ENCODE assay signal across 8 mouse cellular contexts in the genomic region with DNA sequence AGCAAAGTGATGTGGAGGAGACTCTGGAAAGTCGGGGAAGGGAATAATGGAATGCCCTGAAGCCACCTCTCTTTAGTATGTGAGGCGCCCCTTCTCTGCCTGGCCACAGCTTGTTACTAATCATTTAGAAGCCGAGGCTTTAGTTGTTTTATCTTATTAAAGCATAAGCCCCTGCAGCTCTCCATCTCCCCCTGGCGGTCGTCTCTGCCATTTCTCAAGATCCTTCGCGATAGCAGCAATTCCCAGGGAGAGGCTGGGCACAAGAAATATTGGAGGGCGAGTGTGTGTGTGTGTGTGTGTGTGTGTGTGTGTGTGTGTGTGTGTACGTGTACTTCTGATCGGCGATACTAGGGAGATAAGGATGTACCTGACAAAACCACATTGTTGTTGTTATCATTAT. TPM values are rescaled to one million over a fixed set of nuclear protein-coding genes. Genes with fewer than 3 reads are reported as not detected.
DNase-seq lines count a peak whose midpoint lies in the region; ATAC-seq and TF ChIP-seq lines count a peak whose summit lies in the region.

No protein-coding gene starts in this region.

- DNase-seq in c-Kit-positive CD71-positive TER-119-negative erythroid progenitor cells, embryonic 14.5 days (ENCODE audit: low read depth): peak; percentile 17
- DNase-seq in heart, postnatal 4 days: peak; percentile 88
- peak; percentile 64 to 78 for DNase-seq in layer of hippocampus, adult 2 months (ENCODE audit: low spot score in 2 of 2)
- peak; percentile 81 to 85 for DNase-seq in lung, adult 18-20 months
- DNase-seq in thymus, adult 2 months: peak; percentile 70

- no peaks in the 10 kb centered on the region for H3K9me3 ChIP-seq in E14TG2a.4 (ENCODE audit: low read length)
- no peaks in the 10 kb centered on the region for H3K9me3 ChIP-seq in forebrain, embryonic 15.5 days
- no peaks in the 10 kb centered on the region for H3K9me3 ChIP-seq in neural tube, embryonic 13.5 days

- H3K4me2 ChIP-seq in forebrain, embryonic 15.5 days (replicated peaks): peak overlapping the region; percentile 84
- H3K4me2 ChIP-seq in neural tube, embryonic 13.5 days: peak overlapping the region; percentile 77

- peaks cover 5% of the 10 kb centered on the region; the same call in 1 of the 2 replicates for H3K36me3 ChIP-seq in E14TG2a.4 (ENCODE audit: insufficient read depth, low read length)
- H3K36me3 ChIP-seq in forebrain, embryonic 15.5 days: no peaks in the 10 kb centered on the region
- H3K36me3 ChIP-seq in neural tube, embryonic 13.5 days: no peaks in the 10 kb centered on the region
- no peaks in the 10 kb centered on the region for H3K36me3 ChIP-seq in thymus, adult 2 months (ENCODE audit: control insufficient read depth, insufficient read depth, low read length)

- H3K9ac ChIP-seq in forebrain, embryonic 15.5 days (replicated peaks): no peak overlapping the region
- H3K9ac ChIP-seq in neural tube, embryonic 13.5 days: peak overlapping the region; percentile 52; the same call in 1 of the 2 replicates

- peak; percentile 62; the same call in 1 of the 2 replicates for ATAC-seq in forebrain, embryonic 15.5 days (replicated peaks)
- 0 out of 2 replicates have a peak, but pooled peaks have one; percentile 32 for ATAC-seq in neural tube, embryonic 13.5 days (ENCODE audit: low read depth)

- no peak overlapping the region for H3K27ac ChIP-seq in forebrain, embryonic 15.5 days (replicated peaks)
- H3K27ac ChIP-seq in layer of hippocampus, adult 2 months: no peak overlapping the region
- no peak overlapping the region for H3K27ac ChIP-seq in neural tube, embryonic 13.5 days (replicated peaks)
- no peak overlapping the region for H3K27ac ChIP-seq in thymus, adult 2 months (ENCODE audit: control insufficient read depth, insufficient read depth, low read length)

- no peak for TF ChIP-seq POLR2A in thymus, adult 2 months (IDR thresholded peaks at IDR 0.05; ENCODE audit: control insufficient read depth, extremely low read depth, insufficient read depth, low read length, poor library complexity)

- peak; percentile 74 for TF ChIP-seq CTCF in E14TG2a.4 (conservative IDR thresholded peaks at IDR 0.05; ENCODE audit: low read length)
- TF ChIP-seq CTCF in layer of hippocampus, adult 2 months (conservative IDR thresholded peaks at IDR 0.05): peak; percentile 80
- TF ChIP-seq CTCF in thymus, adult 2 months (IDR thresholded peaks at IDR 0.05; ENCODE audit: borderline replicate concordance, control insufficient read depth, extremely low read depth, insufficient read depth, low read length, poor library complexity): peak; percentile 70; the same call in 1 of the 2 replicates

- H3K4me1 ChIP-seq in E14TG2a.4 (replicated peaks; ENCODE audit: low read depth, low read length): peaks cover 53% of the 10 kb centered on the region
- H3K4me1 ChIP-seq in forebrain, embryonic 15.5 days: peaks cover 19% of the 10 kb centered on the region
- peaks cover 23% of the 10 kb centered on the region for H3K4me1 ChIP-seq in neural tube, embryonic 13.5 days (replicated peaks)
- H3K4me1 ChIP-seq in thymus, adult 2 months (replicated peaks; ENCODE audit: control insufficient read depth, insufficient read depth, low read length): no peaks in the 10 kb centered on the region

- peak overlapping the region; percentile 72 for H3K4me3 ChIP-seq in E14TG2a.4 (replicated peaks; ENCODE audit: low read length)
- H3K4me3 ChIP-seq in forebrain, embryonic 15.5 days: peak overlapping the region; percentile 42
- no peak overlapping the region; the same call in 1 of the 2 replicates for H3K4me3 ChIP-seq in layer of hippocampus, adult 2 months
- peak overlapping the region; percentile 43 for H3K4me3 ChIP-seq in neural tube, embryonic 13.5 days
- H3K4me3 ChIP-seq in thymus, adult 2 months (ENCODE audit: control insufficient read depth, insufficient read depth, low read length): no peak overlapping the region

- H3K27me3 ChIP-seq in E14TG2a.4 (ENCODE audit: insufficient read depth, low read length): peaks cover 38% of the 10 kb centered on the region
- H3K27me3 ChIP-seq in forebrain, embryonic 15.5 days: peaks cover 16% of the 10 kb centered on the region; the same call in 1 of the 2 replicates
- peaks cover 54% of the 10 kb centered on the region for H3K27me3 ChIP-seq in neural tube, embryonic 13.5 days
- H3K27me3 ChIP-seq in thymus, adult 2 months (ENCODE audit: control insufficient read depth, insufficient read depth, low read length): no peaks in the 10 kb centered on the region; the same call in 1 of the 2 replicates

- under 1% methylated on average over 11 of the region's 11 CpGs for WGBS in forebrain, embryonic 15.5 days
- 5% methylated on average over 11 of the region's 11 CpGs for WGBS in neural tube, embryonic 13.5 days
- WGBS in thymus, adult 2 months: 5% methylated on average over 11 of the region's 11 CpGs

RNA-seq across cellular contexts. Expression of a gene that starts 0.7 kb away (rescaled TPM):
- 1.4 TPM in 2 replicates for polyA plus RNA-seq in forebrain, embryonic 15.5 days (2015; fragmentation: Nextera tagmentation; extraction: Ambion mirVana)
- 10 to 100 TPM; 12.1 to 15.2 TPM for total RNA-seq in heart, postnatal 4 days (2021)
- 1 to 10 TPM; 2.1 to 2.3 TPM for total RNA-seq in layer of hippocampus, adult 2 months (2021)
- 2.6 and 3.0 TPM in 2 replicates for polyA plus RNA-seq in neural tube, embryonic 13.5 days (2015; fragmentation: Nextera tagmentation; extraction: Ambion mirVana)
- polyA plus RNA-seq in thymus, adult 2 months (2012; rRNA removed): 0.65 and 0.80 TPM in 2 replicates

Comparison
In these comparisons a context has a peak if more than half of its experiments do, and no peak if none do; other contexts are left out.
1. H3K4me3 ChIP-seq: peak in E14TG2a.4 (single experiment), forebrain, embryonic 15.5 days (single experiment) and neural tube, embryonic 13.5 days (single experiment); none in layer of hippocampus, adult 2 months (single experiment) and thymus, adult 2 months (single experiment).
2. DNase-seq: peak in every context shown above with its lines; median percentile 88 in heart, postnatal 4 days; 83 in lung, adult 18-20 months; 71 in layer of hippocampus, adult 2 months; 70 in thymus, adult 2 months; 17 in c-Kit-positive CD71-positive TER-119-negative erythroid progenitor cells, embryonic 14.5 days.
3. Peak in every context shown above with its lines, with median percentiles within 50 percentile points of each other: CTCF ChIP-seq.